Mouse (Mus musculus) liver, adult 2 months (tissue): ENCODE measurements around the gene Sln.

ENCODE experiments used
- CTCF ChIP-seq: fragments of 200-500 bp; IDR thresholded peaks from 2 replicates; pipeline ENCODE4 v1.5.1; 2011; ENCODE audit warnings: low read depth, low read length, control low read depth
- POLR2A ChIP-seq: fragments of 200-500 bp; IDR thresholded peaks from 2 replicates; pipeline ENCODE4 v1.6.1; 2011; ENCODE audit warnings: low read length, control low read depth; ENCODE audit not compliant: insufficient read depth; ENCODE audit errors: extremely low read depth

GRCm38 (mm10) chr9:53829866-53830209 lies 20.1 kb upstream of the Sln start:
- no peak for TF ChIP-seq CTCF
- TF ChIP-seq POLR2A, result no peak
